Mouse (Mus musculus): ENCODE results near the gene Srrm4. TPM values are rescaled to one million over a fixed set of nuclear protein-coding genes. Genes with fewer than 3 reads are reported as not detected.

Srrm4 gene
- total RNA-seq, 2 experiments from 2014 or later = 0.89 to 1.3 TPM

GRCm38 (mm10) chr5:116553868-116554267 lies 37.7 kb downstream of the Srrm4 start:
- no peak for DNase-seq (ENCODE audit: low spot score in 2 of 2)

GRCm38 (mm10) chr5:116553106-116553505 lies 38.5 kb downstream of the Srrm4 start:
- DNase-seq (ENCODE audit: low spot score in 2 of 2) = no peak

- no peak for DNase-seq (ENCODE audit: low spot score in 2 of 2)
Observed at GRCm38 (mm10) chr5:116552584-116552983, 39.0 kb downstream of the Srrm4 start.

- peak in 1 of 2 experiments; percentile 18 for DNase-seq (ENCODE audit: low spot score in 2 of 2)
Observed at GRCm38 (mm10) chr5:116545746-116546145, 45.9 kb downstream of the Srrm4 start.

GRCm38 (mm10) chr5:116542317-116542716 lies 49.3 kb downstream of the Srrm4 start:
- DNase-seq (ENCODE audit: low spot score in 2 of 2) = no peak

- DNase-seq (ENCODE audit: low spot score in 2 of 2) = no peak
Observed at GRCm38 (mm10) chr5:116541128-116541527, 50.5 kb downstream of the Srrm4 start.

- DNase-seq (ENCODE audit: low spot score in 2 of 2) = no peak
Observed at GRCm38 (mm10) chr5:116539360-116539759, 52.3 kb downstream of the Srrm4 start.

GRCm38 (mm10) chr5:116538491-116538890 lies 53.1 kb downstream of the Srrm4 start:
- no peak for DNase-seq (ENCODE audit: low spot score in 2 of 2)

- no peak for DNase-seq (ENCODE audit: low spot score in 2 of 2)
Observed at GRCm38 (mm10) chr5:116526324-116526723, 65.3 kb downstream of the Srrm4 start.

GRCm38 (mm10) chr5:116525308-116525707 lies 66.3 kb downstream of the Srrm4 start:
- no peak for DNase-seq (ENCODE audit: low spot score in 2 of 2)

GRCm38 (mm10) chr5:116523553-116523952 lies 68.1 kb downstream of the Srrm4 start:
- DNase-seq (ENCODE audit: low spot score in 2 of 2) = no peak

- DNase-seq (ENCODE audit: low spot score in 2 of 2) = no peak
Observed at GRCm38 (mm10) chr5:116523079-116523478, 68.5 kb downstream of the Srrm4 start.

GRCm38 (mm10) chr5:116522273-116522672 lies 69.3 kb downstream of the Srrm4 start:
- no peak for DNase-seq (ENCODE audit: low spot score in 2 of 2)

GRCm38 (mm10) chr5:116518047-116518446 lies 73.6 kb downstream of the Srrm4 start:
- no peak for DNase-seq (ENCODE audit: low spot score in 2 of 2)

GRCm38 (mm10) chr5:116512135-116512534 lies 79.5 kb downstream of the Srrm4 start:
- no peak for DNase-seq (ENCODE audit: low spot score in 2 of 2)

- DNase-seq (ENCODE audit: low spot score in 2 of 2) = no peak
Observed at GRCm38 (mm10) chr5:116510229-116510628, 81.4 kb downstream of the Srrm4 start.

- no peak for DNase-seq (ENCODE audit: low spot score in 2 of 2)
Observed at GRCm38 (mm10) chr5:116501342-116501741, 90.3 kb downstream of the Srrm4 start.

- no peak for DNase-seq (ENCODE audit: low spot score in 2 of 2)
Observed at GRCm38 (mm10) chr5:116498880-116499640, 92.6 kb downstream of the Srrm4 start.

GRCm38 (mm10) chr5:116497866-116498265 lies 93.8 kb downstream of the Srrm4 start:
- no peak for DNase-seq (ENCODE audit: low spot score in 2 of 2)

GRCm38 (mm10) chr5:116497205-116497604 lies 94.4 kb downstream of the Srrm4 start:
- DNase-seq (ENCODE audit: low spot score in 2 of 2) = no peak

- DNase-seq (ENCODE audit: low spot score in 2 of 2) = no peak
Observed at GRCm38 (mm10) chr5:116496717-116497116, 94.9 kb downstream of the Srrm4 start.

GRCm38 (mm10) chr5:116495466-116495865 lies 96.2 kb downstream of the Srrm4 start:
- no peak for DNase-seq (ENCODE audit: low spot score in 2 of 2)

GRCm38 (mm10) chr5:116494377-116494776 lies 97.2 kb downstream of the Srrm4 start:
- no peak for DNase-seq (ENCODE audit: low spot score in 2 of 2)
